Mouse (Mus musculus) heart, embryonic 11.5 days (tissue): ENCODE data around the gene Fam69b. TPM values are rescaled to one million over a fixed set of nuclear protein-coding genes. Genes with fewer than 3 reads are reported as not detected.

ENCODE experiments used
- ATAC-seq: fragments of 200-750 bp; cut with Nextera tagmentation; replicated peaks from 2 replicates; pipeline ENCODE4 v1.8.0; 2017; ENCODE audit warnings: moderate library complexity; ENCODE audit not compliant: insufficient number of reproducible peaks, low FRiP score, low TSS enrichment
- H3K27ac ChIP-seq: fragments of 300-500 bp; sonication (generic); 2 replicates; pipeline ENCODE4 v1.5.1; 2014; ENCODE audit warnings: mild to moderate bottlenecking, low read depth, low read length
- H3K27me3 ChIP-seq: fragments of 300-500 bp; sonication (generic); 2 replicates; pipeline ENCODE4 v1.6.1; 2014; ENCODE audit warnings: mild to moderate bottlenecking, low read length, mixed read lengths; ENCODE audit not compliant: control insufficient read depth, insufficient read depth
- H3K36me3 ChIP-seq: fragments of 300-500 bp; sonication (generic); 2 replicates; pipeline ENCODE4 v1.6.1; 2014; ENCODE audit warnings: mild to moderate bottlenecking, low read length, moderate library complexity, mixed read lengths; ENCODE audit not compliant: control insufficient read depth, insufficient read depth
- H3K4me1 ChIP-seq: fragments of 300-500 bp; sonication (generic); 2 replicates; pipeline ENCODE4 v1.6.1; 2014; ENCODE audit warnings: low read length; ENCODE audit not compliant: control insufficient read depth, insufficient read depth
- H3K4me2 ChIP-seq: fragments of 300-500 bp; sonication (generic); 2 replicates; pipeline ENCODE4 v1.6.1; 2014; ENCODE audit warnings: mild to moderate bottlenecking, moderate library complexity
- H3K4me3 ChIP-seq: fragments of 300-500 bp; sonication (generic); 2 replicates; pipeline ENCODE4 v1.5.1; 2014; ENCODE audit warnings: low read depth, low read length
- H3K9ac ChIP-seq: fragments of 300-500 bp; sonication (generic); 2 replicates; pipeline ENCODE4 v1.6.1; 2014; ENCODE audit warnings: mild to moderate bottlenecking, low read depth, low read length, moderate library complexity
- H3K9me3 ChIP-seq: fragments of 300-500 bp; sonication (generic); replicated peaks from 2 replicates; pipeline ENCODE4 v1.6.1; 2016; ENCODE audit warnings: low read length; ENCODE audit not compliant: control insufficient read depth
- WGBS: fragments of 180-500 bp; shearing (Covaris S2); extraction: QIAGEN DNeasy Blood & Tissue Kit; methylation state at CpG from one replicate; pipeline ENCODE4 v1.1.7; 2014; ENCODE audit not compliant: insufficient replicate concordance; 5-methylcytosine and 5-hydroxymethylcytosine counted together
- polyA plus RNA-seq: library from polyadenylated mRNA; unstranded; fragments of >200 nt; fragmentation: Nextera tagmentation; extraction: Ambion mirVana; gene quantifications from 2 replicates; pipeline ENCODE4 v1.2.1, GENCODE M21; 2014

Fam69b gene
- polyA plus RNA-seq, 1 experiment from 2014 or later: 14.9 TPM

GRCm38 (mm10) chr2:26594461-26594933 lies 33.8 kb upstream of the Fam69b start:
- no peak overlapping the region for H3K4me2 ChIP-seq
- 74% methylated on average over 7 of the region's 7 CpGs for WGBS
- peaks cover 7% of the 10 kb centered on the region for H3K36me3 ChIP-seq
- no peak overlapping the region for H3K27ac ChIP-seq
- ATAC-seq: 0 out of 2 replicates have a peak, but pooled peaks have one; percentile 1
- no peaks in the 10 kb centered on the region for H3K9me3 ChIP-seq
- no peak overlapping the region for H3K9ac ChIP-seq
- H3K27me3 ChIP-seq: no peaks in the 10 kb centered on the region
- H3K4me1 ChIP-seq: 0 out of 2 replicates have a peak, but pooled peaks cover 2% of the 10 kb centered on the region
- H3K4me3 ChIP-seq: no peak overlapping the region

GRCm38 (mm10) chr2:26594934-26595724 lies 33.1 kb upstream of the Fam69b start:
- H3K4me2 ChIP-seq: no peak overlapping the region
- no peak overlapping the region for H3K9ac ChIP-seq
- ATAC-seq: peak; percentile 18; the same call in 1 of the 2 replicates
- no peaks in the 10 kb centered on the region for H3K27me3 ChIP-seq
- WGBS: 62% methylated on average over 6 of the region's 6 CpGs
- no peak overlapping the region for H3K27ac ChIP-seq
- no peak overlapping the region for H3K4me3 ChIP-seq
- no peaks in the 10 kb centered on the region for H3K4me1 ChIP-seq
- H3K9me3 ChIP-seq: no peaks in the 10 kb centered on the region
- peaks cover 7% of the 10 kb centered on the region for H3K36me3 ChIP-seq

- Histone ChIP-seq H3K4me2 (no peak overlapping the region), H3K4me3 (no peak overlapping the region), H3K4me1 (no peaks in the 10 kb centered on the region), H3K27me3 (no peaks in the 10 kb centered on the region), H3K9me3 (no peaks in the 10 kb centered on the region), H3K9ac (no peak overlapping the region), H3K36me3 (peaks cover 7% of the 10 kb centered on the region), H3K27ac (no peak overlapping the region)
- 78% methylated on average over 11 of the region's 11 CpGs for WGBS
- 0 out of 2 replicates have a peak, but pooled peaks have one; percentile 6 for ATAC-seq
Measured at GRCm38 (mm10) chr2:26595725-26596435, 32.4 kb upstream of the Fam69b start.

GRCm38 (mm10) chr2:26596898-26597297 lies 31.4 kb upstream of the Fam69b start:
- H3K4me1 ChIP-seq: no peaks in the 10 kb centered on the region
- 80% methylated on average over 3 of the region's 3 CpGs for WGBS
- no peaks in the 10 kb centered on the region for H3K9me3 ChIP-seq
- H3K4me3 ChIP-seq: no peak overlapping the region
- no peak for ATAC-seq
- H3K4me2 ChIP-seq: no peak overlapping the region
- H3K36me3 ChIP-seq: peaks cover 7% of the 10 kb centered on the region; the same call in 1 of the 2 replicates
- H3K27me3 ChIP-seq: no peaks in the 10 kb centered on the region
- no peak overlapping the region for H3K9ac ChIP-seq
- no peak overlapping the region for H3K27ac ChIP-seq

GRCm38 (mm10) chr2:26597810-26598209 lies 30.4 kb upstream of the Fam69b start:
- WGBS: 84% methylated on average over 2 of the region's 2 CpGs
- H3K4me3 ChIP-seq: no peak overlapping the region
- ATAC-seq: no peak
- no peak overlapping the region for H3K9ac ChIP-seq
- H3K36me3 ChIP-seq: peaks cover 7% of the 10 kb centered on the region; the same call in 1 of the 2 replicates
- H3K4me2 ChIP-seq: no peak overlapping the region
- no peaks in the 10 kb centered on the region for H3K9me3 ChIP-seq
- H3K4me1 ChIP-seq: peaks cover under 1% of the 10 kb centered on the region; the same call in 1 of the 2 replicates
- no peaks in the 10 kb centered on the region for H3K27me3 ChIP-seq
- no peak overlapping the region for H3K27ac ChIP-seq

- Histone ChIP-seq H3K27me3 (no peaks in the 10 kb centered on the region), H3K27ac (no peak overlapping the region), H3K4me1 (peaks cover 5% of the 10 kb centered on the region; the same call in 1 of the 2 replicates), H3K4me3 (no peak overlapping the region), H3K4me2 (no peak overlapping the region), H3K9me3 (no peaks in the 10 kb centered on the region), H3K36me3 (0 out of 2 replicates have a peak, but pooled peaks cover 5% of the 10 kb centered on the region), H3K9ac (no peak overlapping the region)
- no peak for ATAC-seq
- WGBS: 67% methylated on average over 3 of the region's 3 CpGs
Measured at GRCm38 (mm10) chr2:26598462-26598861, 29.8 kb upstream of the Fam69b start.

GRCm38 (mm10) chr2:26599965-26600364 lies 28.3 kb upstream of the Fam69b start:
- Histone ChIP-seq H3K9me3 (no peaks in the 10 kb centered on the region), H3K4me2 (no peak overlapping the region), H3K4me3 (no peak overlapping the region), H3K27ac (no peak overlapping the region), H3K9ac (no peak overlapping the region), H3K36me3 (0 out of 2 replicates have a peak, but pooled peaks cover 3% of the 10 kb centered on the region), H3K27me3 (no peaks in the 10 kb centered on the region), H3K4me1 (peaks cover 5% of the 10 kb centered on the region; the same call in 1 of the 2 replicates)
- ATAC-seq: no peak
- WGBS: 89% methylated on average over 4 of the region's 4 CpGs

GRCm38 (mm10) chr2:26600664-26601063 lies 27.6 kb upstream of the Fam69b start:
- H3K27me3 ChIP-seq: no peaks in the 10 kb centered on the region
- 79% methylated on average over 2 of the region's 2 CpGs for WGBS
- no peak for ATAC-seq

More at GRCm38 (mm10) chr2:26600664-26601063, 27.6 kb upstream of the Fam69b start:
- Histone ChIP-seq H3K36me3 (0 out of 2 replicates have a peak, but pooled peaks cover 3% of the 10 kb centered on the region), H3K4me2 (no peak overlapping the region), H3K9me3 (no peaks in the 10 kb centered on the region), H3K4me1 (peaks cover 5% of the 10 kb centered on the region; the same call in 1 of the 2 replicates), H3K27ac (no peak overlapping the region), H3K9ac (no peak overlapping the region), H3K4me3 (no peak overlapping the region)
